Mouse (Mus musculus) heart, adult 9 months (tissue): ENCODE results near the gene Zfand2a.

ENCODE experiments used
- DNase-seq, 2 experiments: peaks; one replicate each; pipeline ENCODE4 v3.0.0; 2022; ENCODE audit warnings: low spot score in 2 of 2

The Zfand2a gene

DNA sequence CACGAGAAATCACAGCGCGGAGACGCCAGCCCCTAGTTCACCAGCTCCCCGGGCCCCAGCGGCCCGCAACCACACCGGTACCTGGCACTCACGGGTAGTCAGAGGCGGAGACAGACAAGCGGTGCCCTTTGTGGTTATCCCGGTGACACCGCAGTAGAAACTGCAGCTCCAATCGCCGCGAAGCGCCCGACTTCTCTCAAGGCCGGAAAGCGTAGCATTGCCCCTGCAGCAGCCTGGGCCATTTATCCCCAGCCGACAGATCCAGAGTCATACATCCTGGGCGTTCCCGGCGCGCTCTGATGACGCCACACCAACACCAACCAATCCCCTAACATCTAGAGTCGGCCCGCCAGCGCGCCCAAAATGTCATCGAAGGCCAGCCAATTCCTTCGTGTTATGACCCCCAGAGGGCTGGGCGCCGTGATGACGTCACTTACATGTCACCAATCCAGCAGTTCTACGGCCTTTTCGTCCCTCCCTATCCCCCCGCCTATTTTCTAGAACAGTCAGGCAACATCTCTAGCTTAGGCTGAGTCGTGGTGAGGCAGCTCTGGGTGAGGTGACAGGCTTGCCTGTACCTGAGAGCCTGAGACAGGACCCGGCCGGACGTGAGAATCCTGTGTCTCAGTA, at the start of gene Zfand2a:
Zfand2a (minus strand) TSS at position 365 of the 630 bp plus-strand sequence.
- DNase-seq = peak; percentile 100

DNA sequence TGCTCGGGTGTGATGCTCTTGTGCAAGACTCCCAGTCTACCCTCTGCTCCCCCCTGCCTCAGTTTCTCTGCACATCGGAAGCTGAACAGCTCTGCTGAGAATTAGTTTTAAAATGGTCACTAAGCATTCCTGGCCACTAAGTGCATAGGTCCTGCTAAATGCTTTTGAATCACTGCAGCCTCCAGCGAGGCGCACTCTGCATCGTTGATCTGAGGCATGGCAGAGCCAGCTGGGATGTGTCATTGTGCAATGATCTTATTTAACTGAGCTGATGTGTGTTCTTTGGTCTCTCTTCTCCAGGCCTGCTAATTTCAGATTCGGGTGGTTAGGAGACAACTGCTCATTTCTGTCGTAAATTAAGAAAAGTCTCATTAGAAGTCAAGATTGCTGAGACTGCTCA, 44.5 kb upstream of the Zfand2a start:
- no peak for DNase-seq

DNA sequence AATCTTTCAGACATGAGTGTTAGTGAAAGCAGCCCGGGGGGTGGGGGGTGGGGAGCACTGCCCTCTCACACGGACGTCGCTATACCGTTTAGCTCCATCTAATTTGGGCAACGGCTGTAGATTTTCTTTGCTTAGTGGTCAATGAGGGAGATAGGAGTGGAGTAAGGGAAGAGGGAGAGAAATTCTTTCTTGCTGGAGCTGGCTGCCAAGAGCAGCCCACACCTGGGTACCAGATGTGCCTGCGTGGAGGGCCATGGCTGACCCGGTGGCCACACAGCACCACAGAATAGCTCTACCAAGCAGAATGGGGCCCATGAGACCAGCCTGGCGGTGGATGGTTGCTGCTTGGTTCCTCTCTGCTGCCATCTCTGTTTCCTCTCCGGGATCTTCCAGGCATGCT, 37.6 kb upstream of the Zfand2a start:
- DNase-seq = no peak

DNA sequence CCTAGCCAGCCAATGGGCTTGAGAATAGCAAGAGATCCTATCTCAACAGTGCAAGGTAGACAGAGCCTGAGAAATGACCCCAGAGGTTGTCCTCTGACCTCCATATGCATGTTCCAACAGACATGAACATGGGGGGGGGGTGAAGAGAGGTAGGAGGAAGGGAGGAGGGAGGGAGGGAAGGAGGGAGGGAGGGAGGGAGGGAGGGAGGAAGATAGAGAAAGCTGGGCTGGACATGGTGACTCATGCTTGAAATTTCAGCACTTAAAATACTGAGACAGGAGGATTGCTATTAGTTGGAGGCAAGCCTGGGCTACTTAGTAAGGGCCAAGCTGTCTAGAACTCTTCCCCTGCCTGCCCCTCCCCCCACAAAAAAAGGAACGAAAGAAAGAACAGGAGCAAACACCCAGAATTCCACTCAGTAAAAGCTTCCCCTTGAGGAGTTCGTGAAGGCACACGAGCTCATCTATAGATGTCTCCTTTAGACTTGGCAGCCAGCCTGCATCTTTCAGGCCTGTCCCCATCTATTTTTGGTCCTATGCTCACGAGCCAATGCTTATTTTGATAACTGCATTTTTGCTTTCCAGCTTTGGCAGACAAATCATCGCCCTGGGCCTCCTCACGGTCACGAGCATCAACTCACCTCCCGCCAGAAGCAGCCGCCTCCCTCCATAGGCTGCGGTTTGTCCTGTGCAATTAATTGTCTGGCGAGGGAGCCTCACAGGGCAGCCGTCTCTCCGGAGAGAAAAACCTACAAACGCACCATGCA, 35.9 kb upstream of the Zfand2a start:
- DNase-seq = peak; percentile 62 to 74

DNA sequence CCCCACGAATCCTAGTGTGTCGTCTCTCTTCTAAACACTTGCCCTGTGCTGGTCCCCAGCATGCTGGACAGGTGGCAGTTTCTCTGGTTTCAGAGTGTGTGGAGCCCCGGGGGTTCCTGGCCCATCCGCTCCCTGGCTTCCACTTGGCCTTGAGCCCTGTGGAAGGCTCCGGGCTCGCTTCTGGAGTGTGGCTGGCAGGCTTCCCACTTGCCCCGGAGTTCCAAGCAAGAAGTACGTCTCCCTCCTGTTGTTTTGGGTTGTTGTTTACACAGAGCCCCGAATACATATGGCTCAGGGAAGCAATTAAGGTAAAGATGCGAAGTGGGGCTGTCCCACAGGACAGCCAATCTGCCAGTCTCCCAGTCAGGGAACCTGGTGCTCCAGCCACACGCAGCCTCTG, 31.9 kb upstream of the Zfand2a start:
- no peak for DNase-seq

- DNase-seq = no peak
Observed at GRCm38 (mm10) chr5:139512201-139512600, 27.9 kb upstream of the Zfand2a start.

DNA sequence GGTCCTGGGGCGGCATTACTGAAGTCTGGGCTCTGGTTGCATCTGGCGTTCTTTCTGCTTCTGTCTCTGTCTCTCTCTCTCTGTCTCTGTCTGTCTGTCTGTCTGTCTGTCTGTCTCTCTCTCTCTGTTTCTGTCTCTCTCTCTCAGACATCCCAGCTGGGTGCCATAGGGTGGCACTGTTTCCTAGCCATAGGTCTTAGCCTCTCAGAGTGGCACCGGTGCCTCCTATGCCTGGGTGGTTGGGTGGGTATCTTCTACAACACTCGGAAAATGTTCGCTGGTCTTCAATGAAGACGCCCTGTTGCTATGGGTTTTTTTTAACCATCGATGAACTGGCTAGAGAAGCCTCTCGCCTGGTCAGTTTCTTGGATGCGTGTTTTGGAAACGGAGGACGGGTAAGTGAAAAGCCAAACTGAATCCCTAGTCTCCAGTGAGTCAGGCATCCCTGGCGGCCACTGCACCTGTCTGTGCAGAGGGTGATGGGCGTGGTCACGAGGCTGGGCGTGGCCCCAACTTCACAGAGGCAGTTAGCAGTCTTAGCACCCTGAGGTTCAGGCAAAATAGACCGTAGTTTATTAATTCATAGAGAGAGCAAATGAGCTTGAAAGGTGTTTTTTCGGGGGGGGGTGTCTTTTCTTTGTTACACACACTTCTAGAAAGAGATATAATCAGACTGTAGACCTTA, 26.5 kb upstream of the Zfand2a start:
- DNase-seq = no peak

DNA sequence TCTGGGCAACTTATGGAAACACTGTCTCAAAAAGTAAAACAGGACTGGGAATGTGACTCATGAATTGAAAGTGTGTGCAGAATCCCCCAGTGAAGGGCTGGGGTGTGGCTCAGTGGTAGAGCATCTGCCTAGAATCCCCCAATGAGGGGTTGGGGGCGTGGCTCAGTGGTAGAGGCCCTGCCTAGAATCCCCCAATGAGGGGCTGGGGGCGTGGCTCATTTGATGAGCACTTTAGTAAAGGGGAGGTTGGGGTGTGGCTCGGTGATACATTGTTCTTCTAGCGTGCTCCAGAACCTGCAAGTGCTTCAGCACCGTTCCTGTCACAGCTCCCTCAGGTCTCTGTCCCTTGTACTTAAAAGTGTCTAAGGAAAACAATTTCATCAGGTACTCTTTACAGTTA, 21.9 kb upstream of the Zfand2a start:
- no peak for DNase-seq

DNA sequence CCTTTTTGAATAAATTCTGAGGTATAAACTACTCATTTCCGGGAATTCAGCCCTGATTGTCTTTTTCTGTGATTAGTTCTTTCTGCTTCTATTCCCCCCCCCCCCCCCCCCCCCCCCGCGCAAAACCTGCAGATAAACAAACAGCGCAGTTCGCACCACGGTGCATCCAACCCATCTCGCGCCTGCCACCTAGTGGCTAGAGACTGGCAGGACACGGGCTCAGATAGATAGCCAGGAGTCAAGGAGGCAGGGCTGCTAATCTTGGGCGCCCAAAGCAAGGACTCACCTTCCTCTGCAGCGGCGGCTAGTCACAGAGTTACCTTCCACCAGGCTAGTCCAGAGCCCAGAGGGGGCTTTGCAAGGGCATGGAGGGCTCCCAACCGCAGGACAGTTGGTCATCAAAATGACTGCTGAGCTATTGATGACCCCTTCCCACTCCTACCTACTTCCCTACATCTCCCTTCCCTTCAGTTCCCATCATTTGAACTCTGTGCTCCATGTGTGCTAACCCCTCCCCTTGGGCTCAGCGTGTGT, 20.8 kb upstream of the Zfand2a start:
- DNase-seq = peak; percentile 46 to 64

GRCm38 (mm10) chr5:139502281-139502680, 17.9 kb upstream of the Zfand2a start:
- DNase-seq = no peak

DNA sequence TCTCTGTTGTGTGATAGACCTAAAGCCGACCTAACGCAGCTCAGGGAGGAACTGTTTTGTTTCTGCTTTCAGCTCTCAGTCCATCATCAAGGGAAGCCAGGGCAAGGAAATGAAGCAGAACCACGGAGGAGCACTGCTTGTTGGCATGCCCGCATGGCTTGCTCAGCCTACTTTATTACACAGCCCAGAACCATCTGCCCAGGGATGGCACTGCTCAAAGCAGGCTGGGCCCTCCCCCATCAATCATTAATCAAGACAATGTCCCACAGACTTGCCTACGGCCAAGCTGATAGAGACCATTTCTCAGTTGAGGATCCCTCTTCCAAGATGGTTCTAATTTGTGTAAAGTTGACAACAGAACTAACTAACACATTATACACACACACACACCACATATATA, 14.4 kb upstream of the Zfand2a start:
- no peak for DNase-seq

GRCm38 (mm10) chr5:139496939-139497338, 12.6 kb upstream of the Zfand2a start:
- DNase-seq = no peak

- no peak for DNase-seq
Observed at GRCm38 (mm10) chr5:139495019-139495669, 10.8 kb upstream of the Zfand2a start.

- DNase-seq = no peak
Observed at GRCm38 (mm10) chr5:139493690-139494089, 9.3 kb upstream of the Zfand2a start.

DNA sequence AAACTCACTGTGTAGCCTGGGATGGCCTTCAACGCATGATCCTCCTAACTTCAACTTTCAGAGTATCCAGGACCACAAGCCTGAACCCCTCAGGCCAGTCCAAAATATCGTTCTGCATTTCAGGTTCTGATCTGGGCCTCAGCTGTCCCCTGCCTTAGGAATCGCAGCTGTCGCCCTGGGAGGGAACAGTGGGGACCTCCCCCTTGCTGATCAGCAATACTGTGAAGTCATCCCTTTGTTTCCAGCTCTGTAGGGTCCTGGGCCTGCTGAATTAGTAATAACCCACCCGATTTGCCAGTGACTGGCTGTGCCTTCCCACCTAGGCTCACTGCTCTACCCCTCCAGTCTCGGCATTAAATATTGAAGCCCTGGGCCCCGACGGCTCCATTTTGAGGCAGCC, 7.0 kb upstream of the Zfand2a start:
- DNase-seq = no peak

DNA sequence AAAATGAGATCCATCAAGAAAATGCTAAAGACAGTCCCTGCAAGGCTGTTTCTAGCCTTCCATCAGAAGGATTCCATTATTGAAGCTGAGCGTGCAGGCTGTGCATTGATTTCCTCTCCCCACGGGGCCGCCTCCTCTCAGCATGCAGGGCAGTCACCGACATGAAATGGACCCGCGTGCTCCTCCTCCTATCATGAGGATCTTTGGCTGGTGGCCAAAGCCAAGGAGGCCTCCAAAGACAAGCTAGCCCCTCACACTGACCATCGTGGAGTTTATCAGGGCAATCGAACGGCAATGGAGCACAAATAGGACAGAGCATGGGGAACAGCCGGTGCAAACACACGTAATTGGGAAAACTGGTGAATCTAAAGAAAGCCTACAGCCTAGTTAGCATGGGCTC, 5.8 kb upstream of the Zfand2a start:
- DNase-seq = no peak

GRCm38 (mm10) chr5:139483171-139483848, 1.0 kb downstream of the Zfand2a start:
- no peak for DNase-seq

GRCm38 (mm10) chr5:139480406-139480805, 3.9 kb downstream of the Zfand2a start:
- DNase-seq = no peak

GRCm38 (mm10) chr5:139479088-139479487, 5.3 kb downstream of the Zfand2a start:
- DNase-seq = peak in 1 of 2 experiments; percentile 7

DNA sequence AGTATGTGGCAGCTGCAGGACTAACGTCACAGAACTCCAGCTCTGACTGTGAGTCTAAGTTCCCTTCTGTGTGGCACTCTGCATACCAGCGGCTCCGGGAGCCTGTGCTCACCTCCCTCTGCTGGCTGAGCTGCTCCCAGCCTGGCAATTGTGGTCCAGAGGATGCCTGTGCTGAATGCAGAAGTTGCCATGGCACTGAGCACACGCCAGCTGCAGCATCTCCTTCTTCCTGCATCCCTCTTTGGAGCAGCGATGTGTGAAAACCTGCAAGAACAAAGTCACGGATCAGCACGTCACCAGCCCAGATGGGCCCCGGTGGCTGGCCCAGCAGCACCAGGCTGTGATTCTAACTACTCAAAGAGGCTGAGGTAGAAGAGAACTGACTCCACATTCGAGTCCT, 9.6 kb downstream of the Zfand2a start:
- no peak for DNase-seq

DNA sequence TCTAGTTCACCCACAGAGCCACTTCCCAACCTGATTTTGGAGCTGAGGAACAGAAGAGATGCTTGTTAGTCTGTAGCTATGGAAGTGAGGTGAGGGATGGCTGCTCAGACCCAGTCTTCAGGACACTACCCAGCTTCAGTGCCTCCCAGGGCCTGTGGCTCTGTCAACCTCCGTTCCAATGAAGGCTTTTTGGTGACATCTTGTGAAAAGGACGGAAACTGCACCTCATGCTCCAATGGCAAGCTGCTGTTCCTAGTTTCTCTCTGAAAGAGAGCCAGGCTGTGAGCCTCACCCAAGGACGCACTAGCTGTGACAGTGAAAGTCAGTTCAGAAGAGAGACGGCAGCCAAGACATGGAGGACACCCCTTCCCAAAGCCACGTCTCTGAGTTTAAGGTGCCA, 16.4 kb downstream of the Zfand2a start:
- no peak for DNase-seq

DNA sequence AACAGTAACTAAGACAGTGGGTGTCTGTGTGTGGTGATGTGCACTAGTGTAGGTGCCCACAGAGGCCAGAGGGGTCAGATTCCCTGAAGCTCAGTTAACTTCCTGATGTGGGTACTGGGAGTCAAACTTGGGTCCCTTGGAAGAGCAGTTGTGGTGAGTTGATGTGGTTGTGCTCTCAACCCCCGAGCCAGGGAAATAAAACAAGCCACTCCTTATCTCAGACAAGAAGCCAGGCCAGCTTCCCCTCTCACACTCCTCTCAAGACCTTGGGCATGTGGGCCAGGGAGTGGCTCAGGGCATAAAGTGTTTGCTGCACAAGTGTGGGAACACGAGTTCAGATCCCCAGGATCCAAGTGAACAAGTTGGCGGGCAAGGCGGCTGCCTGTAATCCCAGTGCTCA, 17.5 kb downstream of the Zfand2a start:
- no peak for DNase-seq
